Mouse (Mus musculus) testis, adult 2 months (tissue): ENCODE data around the gene Unc13d. TPM values are rescaled to one million over a fixed set of nuclear protein-coding genes. Genes with fewer than 3 reads are reported as not detected.

ENCODE experiments used
- H3K27ac ChIP-seq: fragments of 200-500 bp; 2 replicates; pipeline ENCODE4 v1.5.1; 2012; ENCODE audit warnings: low read depth, low read length; ENCODE audit not compliant: control insufficient read depth, insufficient read depth
- H3K27me3 ChIP-seq: fragments of 200-500 bp; 2 replicates; pipeline ENCODE4 v1.6.1; 2012; ENCODE audit warnings: mild to moderate bottlenecking, low read length, moderate library complexity; ENCODE audit not compliant: control insufficient read depth, insufficient read depth
- H3K36me3 ChIP-seq: fragments of 200-500 bp; 2 replicates; pipeline ENCODE4 v1.6.1; 2012; ENCODE audit warnings: mild to moderate bottlenecking, low read length; ENCODE audit not compliant: control insufficient read depth, insufficient read depth
- H3K4me1 ChIP-seq: fragments of 200-500 bp; 2 replicates; pipeline ENCODE4 v1.6.1; 2012; ENCODE audit warnings: low read length; ENCODE audit not compliant: control insufficient read depth, insufficient read depth
- H3K4me3 ChIP-seq: fragments of 200-500 bp; 2 replicates; pipeline ENCODE4 v1.5.1; 2012; ENCODE audit warnings: low read depth, mild to moderate bottlenecking, low read length, moderate library complexity, mixed read lengths; ENCODE audit not compliant: control insufficient read depth
- CTCF ChIP-seq: fragments of 200-500 bp; IDR thresholded peaks from 2 replicates; pipeline ENCODE4 v1.5.1; 2012; ENCODE audit warnings: low read depth, mild to moderate bottlenecking, inconsistent platforms, low read length, moderate library complexity; ENCODE audit not compliant: control insufficient read depth, insufficient read depth, insufficient replicate concordance
- POLR2A ChIP-seq: fragments of 200-500 bp; IDR thresholded peaks from 2 replicates; pipeline ENCODE4 v1.6.1; 2012; ENCODE audit warnings: low read depth, mild to moderate bottlenecking, inconsistent platforms, low read length, moderate library complexity; ENCODE audit not compliant: control insufficient read depth
- polyA plus RNA-seq: library from polyadenylated mRNA; depleted of rRNA; stranded (reverse); fragments of >200 nt; gene quantifications from 2 replicates; pipeline ENCODE4 v1.2.3, GENCODE M21; 2012

Unc13d gene
- polyA plus RNA-seq, 1 experiment, result 3.4 TPM

- H3K4me3 ChIP-seq, result no peak overlapping the region
- TF ChIP-seq CTCF (no peak), POLR2A (no peak)
Observed at GRCm38 (mm10) chr11:116076266-116076540, 1.6 kb downstream of the Unc13d start.

GRCm38 (mm10) chr11:116075539-116076265 lies 2.1 kb downstream of the Unc13d start:
- Histone ChIP-seq H3K4me3 (no peak overlapping the region), H3K36me3 (no peaks in the 10 kb centered on the region), H3K27ac (no peak overlapping the region), H3K4me1 (peaks cover 10% of the 10 kb centered on the region), H3K27me3 (no peaks in the 10 kb centered on the region)
- TF ChIP-seq CTCF (no peak), POLR2A (no peak)

More at GRCm38 (mm10) chr11:116076266-116076540, 1.6 kb downstream of the Unc13d start:
- H3K36me3 ChIP-seq, result no peaks in the 10 kb centered on the region
- no peak overlapping the region for H3K27ac ChIP-seq
- H3K4me1 ChIP-seq, result peaks cover 10% of the 10 kb centered on the region
- no peaks in the 10 kb centered on the region for H3K27me3 ChIP-seq

- H3K4me1 ChIP-seq, result peaks cover 10% of the 10 kb centered on the region
Observed at GRCm38 (mm10) chr11:116074436-116074991, 3.2 kb downstream of the Unc13d start.

GRCm38 (mm10) chr11:116072608-116073007 lies 5.2 kb downstream of the Unc13d start:
- no peak overlapping the region for H3K27ac ChIP-seq
- no peaks in the 10 kb centered on the region for H3K36me3 ChIP-seq
- H3K4me3 ChIP-seq, result no peak overlapping the region
- peaks cover 4% of the 10 kb centered on the region for H3K4me1 ChIP-seq
- no peaks in the 10 kb centered on the region for H3K27me3 ChIP-seq
- no peak for TF ChIP-seq POLR2A
- TF ChIP-seq CTCF, result no peak

More at GRCm38 (mm10) chr11:116074436-116074991, 3.2 kb downstream of the Unc13d start:
- Histone ChIP-seq H3K36me3 (no peaks in the 10 kb centered on the region), H3K27ac (no peak overlapping the region), H3K4me3 (no peak overlapping the region), H3K27me3 (no peaks in the 10 kb centered on the region)
- no peak for TF ChIP-seq POLR2A
- no peak for TF ChIP-seq CTCF

- TF ChIP-seq CTCF (peak; percentile 52; the same call in 1 of the 2 replicates), POLR2A (no peak)
- H3K36me3 ChIP-seq, result no peaks in the 10 kb centered on the region
- no peak overlapping the region for H3K4me3 ChIP-seq
- no peaks in the 10 kb centered on the region; the same call in 1 of the 2 replicates for H3K4me1 ChIP-seq
- no peak overlapping the region for H3K27ac ChIP-seq
- no peaks in the 10 kb centered on the region for H3K27me3 ChIP-seq
Observed at GRCm38 (mm10) chr11:116071510-116071909, 6.3 kb downstream of the Unc13d start.

GRCm38 (mm10) chr11:116065345-116065744 lies 12.4 kb downstream of the Unc13d start:
- no peak overlapping the region for H3K4me3 ChIP-seq
- no peak overlapping the region for H3K27ac ChIP-seq
- no peak for TF ChIP-seq CTCF
- TF ChIP-seq POLR2A, result no peak
- H3K4me1 ChIP-seq, result no peaks in the 10 kb centered on the region
- H3K27me3 ChIP-seq, result no peaks in the 10 kb centered on the region
- no peaks in the 10 kb centered on the region for H3K36me3 ChIP-seq

- no peaks in the 10 kb centered on the region for H3K27me3 ChIP-seq
- TF ChIP-seq CTCF (no peak), POLR2A (no peak)
- no peak overlapping the region for H3K4me3 ChIP-seq
- H3K4me1 ChIP-seq, result no peaks in the 10 kb centered on the region
- H3K27ac ChIP-seq, result no peak overlapping the region
- H3K36me3 ChIP-seq, result no peaks in the 10 kb centered on the region
Observed at GRCm38 (mm10) chr11:116064187-116064867, 13.4 kb downstream of the Unc13d start.
